Mouse (Mus musculus) MEL (cell line): ENCODE data around the gene Fam227b. TPM values are rescaled to one million over a fixed set of nuclear protein-coding genes. Genes with fewer than 3 reads are reported as not detected.

ENCODE experiments used
- DNase-seq: peaks from one replicate; pipeline ENCODE4 v3.0.0; 2011; ENCODE audit warnings: low read depth, low spot score
- H3K27ac ChIP-seq: 2 replicates; pipeline ENCODE4 v1.5.1; 2012; ENCODE audit warnings: low read depth, mild to moderate bottlenecking, control low read depth, low read length, moderate library complexity; ENCODE audit not compliant: control insufficient read depth
- H3K27me3 ChIP-seq, 2 experiments: fragments of 150-350 bp in 1 of 2; sonication (generic) in 1 of 2; 2 replicates each; pipeline ENCODE4 v1.6.1; 2012; ENCODE audit warnings: low read length in 2 of 2, mild to moderate bottlenecking in 2 of 2, improper control_type of control experiment in 1 of 2, moderate library complexity in 1 of 2; ENCODE audit not compliant: insufficient read depth in 2 of 2, control insufficient read depth in 1 of 2
- H3K36me3 ChIP-seq, 2 experiments: 2 replicates each; pipeline ENCODE4 v1.6.1; 2012 to 2014; ENCODE audit warnings: low read length in 2 of 2, improper control_type of control experiment in 1 of 2, inconsistent platforms in 1 of 2, mild to moderate bottlenecking in 1 of 2; ENCODE audit not compliant: insufficient read depth in 2 of 2, control insufficient read depth in 1 of 2
- H3K4me1 ChIP-seq, 2 experiments: fragments of 150-350 bp in 1 of 2; sonication (generic) in 1 of 2; 2 replicates each; pipeline ENCODE4 v1.6.1; 2012; ENCODE audit warnings: low read length in 2 of 2, improper control_type of control experiment in 1 of 2, mild to moderate bottlenecking in 1 of 2; ENCODE audit not compliant: insufficient read depth in 2 of 2, control insufficient read depth in 1 of 2
- H3K4me3 ChIP-seq, 2 experiments: fragments of 150-350 bp in 1 of 2; sonication (generic) in 1 of 2; 2 replicates each; pipeline ENCODE4 v1.5.1; 2012; ENCODE audit warnings: low read depth in 2 of 2, low read length in 2 of 2, mild to moderate bottlenecking in 2 of 2, moderate library complexity in 2 of 2, control low read depth in 1 of 2, improper control_type of control experiment in 1 of 2; ENCODE audit not compliant: control insufficient read depth in 1 of 2, insufficient read depth in 1 of 2
- H3K79me2 ChIP-seq: 2 replicates; pipeline ENCODE4 v1.6.1; 2012; ENCODE audit warnings: mild to moderate bottlenecking, low read length, moderate library complexity; ENCODE audit not compliant: control insufficient read depth, poor library complexity, insufficient read depth
- H3K9ac ChIP-seq: 2 replicates; pipeline ENCODE4 v1.6.1; 2012; ENCODE audit warnings: low read depth, mild to moderate bottlenecking, control low read depth, low read length, moderate library complexity; ENCODE audit not compliant: control insufficient read depth, poor library complexity, severe bottlenecking
- H3K9me3 ChIP-seq: fragments of 150-350 bp; sonication (generic); replicated peaks from 2 replicates; pipeline ENCODE4 v1.6.1; 2012; ENCODE audit warnings: mild to moderate bottlenecking, low read length, improper control_type of control experiment, moderate library complexity; ENCODE audit not compliant: insufficient read depth
- CHD1 ChIP-seq: IDR thresholded peaks from 2 replicates; pipeline ENCODE4 v1.6.1; 2012; ENCODE audit warnings: low read depth, mild to moderate bottlenecking, inconsistent platforms, low read length, improper control_type of control experiment
- CHD2 ChIP-seq: IDR thresholded peaks from 2 replicates; pipeline ENCODE4 v1.6.1; 2011; ENCODE audit warnings: low read length, improper control_type of control experiment
- E2F4 ChIP-seq: IDR thresholded peaks from 2 replicates; pipeline ENCODE4 v1.6.1; 2011; ENCODE audit warnings: low read depth, low read length, improper control_type of control experiment, borderline replicate concordance
- ELF1 ChIP-seq: IDR thresholded peaks from 2 replicates; pipeline ENCODE4 v1.6.1; 2014; ENCODE audit warnings: low read depth, mild to moderate bottlenecking, inconsistent platforms, low read length, improper control_type of control experiment, moderate library complexity
- EP300 ChIP-seq, 2 experiments: IDR thresholded peaks; 2 replicates each; pipeline ENCODE4 v1.6.1; 2011; ENCODE audit warnings: improper control_type of control experiment in 2 of 2, low read length in 2 of 2, low read depth in 1 of 2, mild to moderate bottlenecking in 1 of 2
- GATA1 ChIP-seq: IDR thresholded peaks from 2 replicates; pipeline ENCODE4 v1.6.1; 2011; ENCODE audit warnings: low read depth, low read length, improper control_type of control experiment
- HCFC1 ChIP-seq: IDR thresholded peaks from 2 replicates; pipeline ENCODE4 v1.6.1; 2012; ENCODE audit warnings: low read depth, mild to moderate bottlenecking, inconsistent platforms, low read length, improper control_type of control experiment, moderate library complexity
- JUND ChIP-seq: IDR thresholded peaks from 2 replicates; pipeline ENCODE4 v1.6.1; 2011; ENCODE audit warnings: low read depth, mild to moderate bottlenecking, improper control_type of control experiment, low read length
- KAT2A ChIP-seq: conservative IDR thresholded peaks from 2 replicates; pipeline ENCODE4 v1.6.1; 2012; ENCODE audit warnings: low read depth, low read length, improper control_type of control experiment, inconsistent platforms
- MAFK ChIP-seq: IDR thresholded peaks from 2 replicates; pipeline ENCODE4 v1.6.1; 2011; ENCODE audit warnings: low read depth, mild to moderate bottlenecking, low read length, improper control_type of control experiment, borderline replicate concordance
- MAZ ChIP-seq: IDR thresholded peaks from 2 replicates; pipeline ENCODE4 v1.6.1; 2012; ENCODE audit warnings: low read depth, mild to moderate bottlenecking, inconsistent platforms, low read length, improper control_type of control experiment
- MXI1 ChIP-seq: IDR thresholded peaks from 2 replicates; pipeline ENCODE4 v1.6.1; 2011; ENCODE audit warnings: mild to moderate bottlenecking, low read depth, low read length, improper control_type of control experiment
- MYB ChIP-seq: IDR thresholded peaks from 2 replicates; pipeline ENCODE4 v1.6.1; 2011; ENCODE audit warnings: mild to moderate bottlenecking, low read depth, low read length, improper control_type of control experiment
- NELFE ChIP-seq: IDR thresholded peaks from 2 replicates; pipeline ENCODE4 v1.6.1; 2011; ENCODE audit warnings: low read depth, low read length, improper control_type of control experiment
- NRF1 ChIP-seq: IDR thresholded peaks from 2 replicates; pipeline ENCODE4 v1.6.1; 2014; ENCODE audit warnings: low read depth, mild to moderate bottlenecking, inconsistent platforms, low read length, improper control_type of control experiment, moderate library complexity; ENCODE audit not compliant: poor library complexity, insufficient read depth, severe bottlenecking
- POLR2A ChIP-seq, 2 experiments: IDR thresholded peaks; 2 replicates each; pipeline ENCODE4 v1.6.1; 2011 to 2012; ENCODE audit warnings: low read length in 2 of 2, mild to moderate bottlenecking in 2 of 2, control low read depth in 1 of 2, improper control_type of control experiment in 1 of 2, low read depth in 1 of 2, moderate library complexity in 1 of 2; ENCODE audit not compliant: control insufficient read depth in 1 of 2, insufficient read depth in 1 of 2, poor library complexity in 1 of 2
- POLR2AphosphoS5 ChIP-seq: IDR thresholded peaks from 2 replicates; pipeline ENCODE4 v1.6.1; 2012; ENCODE audit warnings: low read depth, borderline replicate concordance, mild to moderate bottlenecking, inconsistent platforms, low read length, moderate library complexity, mixed read lengths
- RAD21 ChIP-seq: IDR thresholded peaks from 2 replicates; pipeline ENCODE4 v1.6.1; 2011; ENCODE audit warnings: mild to moderate bottlenecking, low read depth, low read length, improper control_type of control experiment
- RCOR1 ChIP-seq: IDR thresholded peaks from 2 replicates; pipeline ENCODE4 v1.6.1; 2012; ENCODE audit warnings: low read depth, mild to moderate bottlenecking, inconsistent platforms, low read length, improper control_type of control experiment
- TAL1 ChIP-seq: IDR thresholded peaks from 2 replicates; pipeline ENCODE4 v1.6.1; 2012; ENCODE audit warnings: mild to moderate bottlenecking, inconsistent platforms, low read length, moderate library complexity, mixed read lengths
- TBP ChIP-seq: IDR thresholded peaks from 2 replicates; pipeline ENCODE4 v1.8.0; 2011; ENCODE audit warnings: low read depth, low read length, improper control_type of control experiment
- USF1 ChIP-seq: IDR thresholded peaks from 2 replicates; pipeline ENCODE4 v1.6.1; 2014; ENCODE audit warnings: low read depth, mild to moderate bottlenecking, inconsistent platforms, low read length, improper control_type of control experiment, moderate library complexity
- ZC3H11A ChIP-seq: IDR thresholded peaks from 2 replicates; pipeline ENCODE4 v1.6.1; 2012; ENCODE audit warnings: low read depth, mild to moderate bottlenecking, inconsistent platforms, low read length, improper control_type of control experiment
- ZKSCAN1 ChIP-seq: IDR thresholded peaks from 2 replicates; pipeline ENCODE4 v1.6.1; 2012; ENCODE audit warnings: low read depth, mild to moderate bottlenecking, inconsistent platforms, low read length, improper control_type of control experiment, moderate library complexity
- polyA plus RNA-seq, 2 experiments: library from polyadenylated mRNA; stranded (reverse) in 1 of 2; unstranded in 1 of 2; fragments of >175 nt in 1 of 2; fragments of >200 nt in 1 of 2; gene quantifications; 2 replicates each; pipeline versions ENCODE4 v1.2.1 to v1.2.4; 2012; ENCODE audit warnings: low replicate concordance in 2 of 2, low read depth in 1 of 2; ENCODE audit not compliant: insufficient read length in 2 of 2, insufficient read depth in 1 of 2, missing spikeins in 1 of 2
- total RNA-seq: library from RNA; depleted of rRNA; stranded (reverse); fragments of 300-350 nt; gene quantifications from 2 replicates; pipeline ENCODE4 v1.2.3, GENCODE M21; 2012

The Fam227b gene
- total and polyA plus RNA-seq, 3 experiments = not detected

DNA sequence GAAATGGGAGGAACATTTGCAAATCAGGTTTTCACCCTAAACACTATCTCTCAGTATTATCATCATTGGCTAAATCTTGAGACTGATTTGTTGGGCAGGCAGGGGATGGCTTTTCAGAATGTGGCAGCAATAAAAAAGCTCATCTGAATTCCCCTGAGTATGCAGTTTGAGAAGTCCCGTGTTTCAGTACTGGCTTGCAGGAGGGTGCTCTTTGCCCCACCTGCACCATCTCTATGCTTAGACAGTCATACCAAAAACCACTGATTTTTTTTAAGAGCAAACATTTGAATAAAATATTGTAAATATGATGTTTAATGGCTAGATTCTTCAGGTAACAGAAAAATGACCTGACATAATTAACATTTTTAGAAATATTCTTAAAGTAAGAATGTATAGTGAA, 82.1 kb downstream of the Fam227b start:
- Histone ChIP-seq H3K27ac (no peak overlapping the region), H3K4me1 (no peaks in the 10 kb centered on the region), H3K9ac (no peak overlapping the region), H3K27me3 (no peaks in the 10 kb centered on the region), H3K4me3 (no peak overlapping the region), H3K36me3 (no peaks in the 10 kb centered on the region), H3K79me2 (no peaks in the 10 kb centered on the region), H3K9me3 (no peaks in the 10 kb centered on the region)
- DNase-seq = no peak
- TF ChIP-seq USF1 (no peak), E2F4 (no peak), POLR2A (IDR thresholded peaks at IDR 0.05; ENCODE audit: control insufficient read depth in 1 of 2, insufficient read depth in 1 of 2, low read depth in 1 of 2, low read length in 2 of 2, poor library complexity in 1 of 2) (no peak), NELFE (no peak), KAT2A (no peak), ZC3H11A (no peak), MXI1 (no peak), NRF1 (no peak), MAFK (no peak)

DNA sequence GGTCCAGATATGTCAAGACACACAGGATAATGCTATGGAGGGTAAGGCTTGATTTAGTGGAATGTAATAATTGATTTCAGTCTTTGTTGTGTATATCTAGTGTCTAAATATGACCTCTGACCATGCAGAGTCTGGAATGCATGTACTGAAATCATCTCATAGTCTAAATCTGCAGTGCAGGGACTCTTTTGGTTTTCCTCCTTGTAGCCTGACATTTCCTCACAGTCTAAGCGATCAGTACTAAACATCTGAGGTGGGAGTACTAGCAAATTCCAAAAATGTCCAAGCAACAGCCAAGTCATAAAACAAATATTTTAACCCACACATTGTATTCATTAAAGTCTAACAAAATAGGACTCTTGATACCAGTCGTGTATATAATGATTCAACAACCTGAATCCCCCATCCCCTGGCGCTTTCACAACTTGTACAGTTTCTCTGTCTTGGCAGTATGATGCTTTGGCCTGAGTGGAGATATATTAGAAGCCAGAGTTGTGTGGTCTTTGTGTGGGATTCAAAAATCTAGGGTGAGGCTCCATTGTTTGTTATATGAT, 86.4 kb downstream of the Fam227b start:
- H3K27ac ChIP-seq = no peak overlapping the region
- no peak for DNase-seq
- H3K9ac ChIP-seq = no peak overlapping the region
- TF ChIP-seq USF1 (no peak), RCOR1 (no peak), ELF1 (no peak), HCFC1 (no peak), TAL1 (no peak), CHD1 (no peak), RAD21 (no peak), MAZ (no peak), MAFK (no peak), CHD2 (no peak), ZC3H11A (no peak), JUND (no peak), POLR2A (IDR thresholded peaks at IDR 0.05; ENCODE audit: control insufficient read depth in 1 of 2, insufficient read depth in 1 of 2, low read depth in 1 of 2, low read length in 2 of 2, poor library complexity in 1 of 2) (no peak), ZKSCAN1 (no peak), GATA1 (no peak), EP300 (IDR thresholded peaks at IDR 0.05; ENCODE audit: low read depth in 1 of 2, low read length in 2 of 2) (no peak), MYB (no peak), TBP (no peak), POLR2AphosphoS5 (no peak)
- TF ChIP-seq, all 39 proteins: peak for 0
- Histone ChIP-seq H3K9me3 (no peaks in the 10 kb centered on the region), H3K36me3 (no peaks in the 10 kb centered on the region), H3K27me3 (no peaks in the 10 kb centered on the region), H3K79me2 (no peaks in the 10 kb centered on the region), H3K4me1 (no peaks in the 10 kb centered on the region), H3K4me3 (no peak overlapping the region)
